Mouse (Mus musculus): Measurements from ENCODE around the gene Cept1. TPM values are rescaled to one million over a fixed set of nuclear protein-coding genes. Genes with fewer than 3 reads are reported as not detected.

Gene Cept1
- polyA plus RNA-seq, 1 experiment, result 22.2 TPM

DNA sequence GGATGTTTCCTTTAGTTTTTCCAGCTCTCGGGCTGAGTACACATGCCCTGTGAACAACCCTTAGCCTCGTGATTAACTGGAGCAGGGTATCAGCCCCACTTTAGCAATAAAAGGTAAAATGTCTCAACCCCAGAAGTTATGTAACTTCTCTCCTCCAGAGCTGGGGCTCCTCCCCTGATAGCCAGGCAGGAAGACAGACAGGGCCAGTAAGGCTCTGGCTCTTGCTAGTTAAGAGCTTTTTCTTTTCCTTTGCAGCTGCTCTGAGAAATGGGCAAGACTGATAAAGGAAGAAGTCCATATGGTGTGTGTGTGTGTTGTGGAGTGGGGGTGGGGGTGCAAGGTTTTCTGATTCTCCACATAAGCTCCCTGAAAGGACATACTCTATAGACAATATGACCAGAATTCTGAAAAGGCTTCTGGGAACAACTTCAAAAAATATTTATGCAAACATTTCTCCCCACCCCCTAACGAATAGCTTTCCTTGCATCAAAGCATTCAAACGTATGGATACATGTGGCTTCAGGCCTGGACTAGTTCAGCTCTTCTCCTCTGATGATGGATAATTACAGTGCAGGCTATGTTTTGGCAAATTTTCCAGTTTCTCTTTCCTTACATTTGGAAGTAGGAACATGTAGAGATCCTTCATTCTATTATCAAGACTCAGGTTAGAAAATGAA lies 51.4 kb downstream of the Cept1 start:
- whole genome bisulfite sequencing, result 17% methylated on average over 4 of the region's 4 CpGs
- no peak for DNase-seq (ENCODE audit: low read depth, low spot score)

GRCm38 (mm10) chr3:106495346-106496044 lies 52.1 kb downstream of the Cept1 start:
- 31% methylated on average over 1 of the region's 1 CpGs for WGBS
- no peak for DNase-seq (ENCODE audit: low read depth, low spot score)

GRCm38 (mm10) chr3:106494417-106494950 lies 53.1 kb downstream of the Cept1 start:
- 30% methylated on average over 1 of the region's 1 CpGs for WGBS
- no peak for DNase-seq (ENCODE audit: low read depth, low spot score)

GRCm38 (mm10) chr3:106493882-106494281 lies 53.7 kb downstream of the Cept1 start:
- WGBS, result 29% methylated on average over 3 of the region's 3 CpGs
- no peak for DNase-seq (ENCODE audit: low read depth, low spot score)

GRCm38 (mm10) chr3:106493202-106493601 lies 54.4 kb downstream of the Cept1 start:
- WGBS, result 71% methylated on average over 8 of the region's 8 CpGs

GRCm38 (mm10) chr3:106492723-106493122 lies 54.9 kb downstream of the Cept1 start:
- WGBS, result 80% methylated on average over 1 of the region's 1 CpGs
- no peak for DNase-seq (ENCODE audit: low read depth, low spot score)

More at GRCm38 (mm10) chr3:106493202-106493601, 54.4 kb downstream of the Cept1 start:
- no peak for DNase-seq (ENCODE audit: low read depth, low spot score)

DNA sequence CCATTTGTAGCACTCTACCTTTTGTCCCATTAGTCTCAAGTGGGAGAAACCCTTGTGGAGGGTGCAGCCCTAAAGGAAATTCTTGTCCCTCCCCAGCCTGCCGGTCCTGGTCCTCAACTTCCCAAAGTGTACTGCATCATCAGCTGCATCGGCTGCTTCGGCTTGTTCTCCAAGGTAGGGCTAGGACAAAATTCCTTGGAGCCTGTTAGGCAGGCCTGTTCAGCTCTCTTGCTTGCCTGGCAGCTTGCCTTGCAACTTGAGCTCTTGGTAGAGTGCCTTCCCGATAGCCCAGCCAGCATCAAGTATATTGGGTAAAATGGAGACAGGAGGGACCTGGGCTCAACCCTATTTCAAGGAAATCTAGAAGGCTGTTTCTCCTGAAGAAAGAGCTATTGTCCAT lies 57.4 kb downstream of the Cept1 start:
- no peak for DNase-seq (ENCODE audit: low read depth, low spot score)
- 81% methylated on average over 4 of the region's 4 CpGs for WGBS

DNA sequence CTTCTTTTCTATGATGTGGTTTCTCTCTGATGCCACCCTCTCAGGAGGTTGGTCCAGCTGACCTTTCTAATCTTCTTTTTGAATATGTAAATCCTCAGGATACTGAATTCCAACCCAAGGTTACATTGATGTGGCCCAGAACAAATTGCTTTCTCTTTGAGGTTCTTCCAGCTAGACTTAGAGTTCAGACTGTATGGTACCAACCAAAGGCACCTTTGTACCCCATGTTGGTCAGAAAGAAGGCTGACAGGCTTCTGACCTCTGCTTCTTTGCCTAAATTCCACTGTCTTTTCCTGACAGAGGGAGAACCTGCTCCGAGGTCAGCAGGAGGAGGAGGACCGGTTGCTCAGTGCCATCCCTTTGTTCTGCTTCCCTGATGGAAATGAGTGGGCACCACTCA lies 60.1 kb downstream of the Cept1 start:
- WGBS, result 47% methylated on average over 2 of the region's 2 CpGs
- DNase-seq (ENCODE audit: low read depth, low spot score), result no peak

- DNase-seq (ENCODE audit: low read depth, low spot score), result no peak
- WGBS, result 13% methylated on average over 5 of the region's 5 CpGs
Measured at GRCm38 (mm10) chr3:106485810-106486209, 61.8 kb downstream of the Cept1 start.

- WGBS, result 34% methylated on average over 3 of the region's 3 CpGs
- DNase-seq (ENCODE audit: low read depth, low spot score), result no peak
Measured at GRCm38 (mm10) chr3:106484861-106485260, 62.7 kb downstream of the Cept1 start.

DNA sequence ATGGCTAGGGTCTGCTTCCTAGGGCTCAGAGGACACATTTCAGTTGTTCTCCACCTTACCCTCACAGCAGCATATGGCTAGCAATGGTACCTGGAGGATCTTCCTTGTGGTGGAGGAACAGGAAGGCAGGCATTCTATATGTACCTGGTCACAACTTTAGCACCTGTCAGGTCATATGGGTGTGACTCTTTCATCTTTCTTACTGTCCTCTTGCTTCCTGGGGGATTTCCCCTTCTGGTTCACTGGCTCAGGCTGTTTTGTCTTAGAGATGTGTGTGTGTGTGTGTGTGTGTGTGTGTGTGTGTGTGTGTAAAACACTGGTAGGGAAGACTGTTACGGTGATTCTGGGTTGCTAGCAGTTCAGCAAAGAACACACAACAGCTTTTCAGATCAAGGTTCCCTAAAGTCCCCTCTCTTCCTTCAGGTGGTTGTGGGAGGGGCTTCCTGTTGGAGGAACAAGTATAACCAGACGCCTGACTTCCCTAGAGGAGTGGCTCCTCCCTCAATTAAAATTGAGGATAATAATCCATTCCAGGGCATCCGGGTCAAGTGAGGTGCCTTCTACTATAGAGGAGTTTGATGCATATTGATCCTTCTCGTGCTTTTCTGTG lies 63.7 kb downstream of the Cept1 start:
- DNase-seq (ENCODE audit: low read depth, low spot score), result no peak
- WGBS, result 30% methylated on average over 4 of the region's 4 CpGs

DNA sequence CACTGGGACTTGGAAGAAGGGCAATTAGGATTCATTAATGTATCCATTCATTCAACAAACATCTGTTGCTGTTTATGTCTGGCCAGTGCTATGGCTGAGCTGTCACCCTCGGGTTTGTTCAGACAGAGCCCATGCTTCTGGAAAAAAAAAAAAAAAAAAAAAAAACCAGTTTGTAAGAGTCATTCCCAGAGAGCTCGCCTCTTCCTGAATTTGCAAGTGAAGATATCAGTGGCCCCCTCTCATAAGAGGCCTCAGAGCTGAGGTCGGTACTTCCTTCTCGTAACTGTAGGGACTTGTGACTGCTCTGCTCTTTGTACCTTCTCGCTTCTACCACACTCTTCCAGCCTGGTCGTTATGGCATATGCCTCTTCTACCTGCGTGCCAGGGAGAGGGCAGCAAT lies 64.3 kb downstream of the Cept1 start:
- WGBS, result 28% methylated on average over 7 of the region's 7 CpGs
- no peak for DNase-seq (ENCODE audit: low read depth, low spot score)

DNA sequence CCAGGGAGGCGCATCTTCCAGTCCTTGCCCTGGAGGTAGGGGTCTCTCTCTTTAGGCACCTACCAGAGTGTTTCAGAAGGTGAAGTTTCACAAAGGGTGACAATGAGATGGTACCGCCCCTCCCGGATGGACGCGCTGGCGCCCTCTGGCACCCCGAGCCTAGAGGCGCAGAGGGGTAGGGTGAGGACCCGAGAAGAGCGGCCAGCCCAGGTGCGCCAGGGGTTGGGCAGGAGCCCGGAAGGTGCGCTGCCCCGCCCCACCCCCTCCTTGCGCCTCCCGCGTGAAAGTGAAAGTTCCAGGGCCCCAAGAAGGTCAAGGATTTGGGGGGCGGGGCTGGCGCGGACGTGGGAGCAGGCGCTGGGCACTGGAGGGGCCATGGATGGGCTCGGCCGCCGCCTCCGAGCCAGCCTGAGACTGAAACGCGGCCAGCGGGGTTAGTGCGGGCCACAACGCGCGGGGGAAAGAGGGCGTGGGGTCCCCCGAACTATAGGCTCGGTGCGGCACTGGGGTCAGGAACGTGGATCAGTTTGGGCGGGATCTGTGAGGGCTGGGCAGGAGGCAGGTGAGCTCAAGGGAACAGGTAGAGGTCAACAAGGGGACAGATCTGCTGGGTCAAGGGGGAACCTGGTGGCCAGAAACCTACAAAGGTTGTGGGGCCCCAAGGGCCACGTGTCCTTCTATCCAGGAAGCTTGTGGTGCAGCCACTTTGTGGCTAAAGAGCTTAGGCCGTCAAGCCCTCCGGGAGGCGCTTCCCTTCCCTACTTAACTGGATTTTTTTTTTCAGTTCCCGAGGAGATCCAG lies 65.1 kb downstream of the Cept1 start, which contains the start of gene Dennd2d:
Gene Dennd2d, plus strand, starts transcription at position 125 of the 801 bp plus-strand sequence.
- whole genome bisulfite sequencing, result under 1% methylated on average over 44 of the region's 44 CpGs
- DNase-seq (ENCODE audit: low read depth, low spot score), result no peak

GRCm38 (mm10) chr3:106476863-106477262 lies 70.7 kb downstream of the Cept1 start:
- no peak for DNase-seq (ENCODE audit: low read depth, low spot score)

GRCm38 (mm10) chr3:106474210-106474609 lies 73.4 kb downstream of the Cept1 start:
- no peak for DNase-seq (ENCODE audit: low read depth, low spot score)

More at GRCm38 (mm10) chr3:106476863-106477262, 70.7 kb downstream of the Cept1 start:
- WGBS, result 89% methylated on average over 1 of the region's 1 CpGs

GRCm38 (mm10) chr3:106464750-106465149 lies 82.9 kb downstream of the Cept1 start:
- no peak for DNase-seq (ENCODE audit: low read depth, low spot score)
- WGBS, result 73% methylated on average over 1 of the region's 1 CpGs

More at GRCm38 (mm10) chr3:106474210-106474609, 73.4 kb downstream of the Cept1 start:
- 68% methylated on average over 4 of the region's 4 CpGs for WGBS

GRCm38 (mm10) chr3:106462493-106462892 lies 85.1 kb downstream of the Cept1 start:
- WGBS, result 56% methylated on average over 3 of the region's 3 CpGs
- no peak for DNase-seq (ENCODE audit: low read depth, low spot score)

DNA sequence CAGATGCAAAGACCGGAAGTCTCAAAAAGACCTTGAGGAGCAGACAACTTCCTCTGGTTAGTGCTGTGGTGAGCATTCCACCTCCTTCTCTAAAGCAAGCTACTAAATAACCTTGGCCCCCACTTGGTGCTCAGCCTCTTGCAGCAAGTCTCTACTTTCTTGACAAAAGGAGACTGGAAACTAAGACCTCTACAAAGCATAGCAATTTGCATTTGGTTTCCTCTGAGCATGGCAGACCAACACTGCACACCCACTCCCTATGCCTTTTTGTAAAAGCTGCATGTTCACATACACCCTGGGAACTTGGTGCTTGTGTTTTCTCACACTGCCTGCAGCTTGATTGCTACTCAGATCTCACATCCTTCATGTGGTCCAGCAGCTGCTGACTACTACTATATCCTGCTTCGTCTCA lies 85.5 kb downstream of the Cept1 start:
- no peak for DNase-seq (ENCODE audit: low read depth, low spot score)
- 85% methylated on average over 2 of the region's 2 CpGs for WGBS

GRCm38 (mm10) chr3:106457298-106457869 lies 90.2 kb downstream of the Cept1 start:
- DNase-seq (ENCODE audit: low read depth, low spot score), result no peak
- 54% methylated on average over 2 of the region's 2 CpGs for WGBS
